Mouse (Mus musculus): ENCODE results near the gene Npr2.

The Npr2 gene

DNA sequence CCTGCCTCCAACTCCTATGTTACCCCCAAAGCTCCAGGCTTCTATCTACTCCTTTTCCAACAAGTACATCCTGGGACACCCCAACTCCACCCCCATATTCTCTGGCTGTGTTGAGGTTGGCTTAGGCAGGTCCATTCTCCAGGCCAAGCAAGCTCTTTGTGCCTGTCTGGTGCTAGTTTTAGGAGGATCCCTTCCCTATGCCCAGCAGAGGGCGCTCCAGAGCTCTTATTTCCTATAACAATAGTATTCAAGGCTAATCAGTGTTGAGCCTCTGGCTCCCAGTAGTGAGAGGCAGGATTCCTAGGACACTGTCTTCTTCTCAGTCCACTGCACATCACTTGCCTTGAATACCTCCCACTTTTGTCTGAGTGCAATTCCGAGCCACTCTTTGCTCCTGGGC is 40.3 kb downstream of the Npr2 start:
- DNase-seq (ENCODE audit: low read depth, low spot score): peak; percentile 81

DNA sequence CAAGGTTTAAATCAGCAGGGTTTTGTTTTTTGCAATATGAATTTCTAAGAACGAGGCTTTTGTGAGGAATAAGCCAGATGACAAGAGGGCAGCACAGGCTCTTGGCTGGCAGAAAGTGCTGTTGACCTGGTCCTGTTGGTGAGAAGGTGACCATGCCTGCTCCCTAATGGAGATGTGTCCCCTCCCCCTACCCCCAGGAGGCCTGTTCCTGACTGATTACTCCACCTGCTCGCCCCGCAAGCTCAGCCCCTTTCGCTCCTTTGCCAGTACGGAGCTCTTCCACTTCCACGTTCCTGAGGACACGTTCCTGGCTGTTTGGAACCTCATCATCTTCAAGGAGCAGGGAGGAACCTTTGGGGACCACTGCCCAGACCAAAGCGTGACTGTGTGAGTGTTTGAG is 42.0 kb downstream of the Npr2 start:
- DNase-seq (ENCODE audit: low read depth, low spot score): no peak

DNA sequence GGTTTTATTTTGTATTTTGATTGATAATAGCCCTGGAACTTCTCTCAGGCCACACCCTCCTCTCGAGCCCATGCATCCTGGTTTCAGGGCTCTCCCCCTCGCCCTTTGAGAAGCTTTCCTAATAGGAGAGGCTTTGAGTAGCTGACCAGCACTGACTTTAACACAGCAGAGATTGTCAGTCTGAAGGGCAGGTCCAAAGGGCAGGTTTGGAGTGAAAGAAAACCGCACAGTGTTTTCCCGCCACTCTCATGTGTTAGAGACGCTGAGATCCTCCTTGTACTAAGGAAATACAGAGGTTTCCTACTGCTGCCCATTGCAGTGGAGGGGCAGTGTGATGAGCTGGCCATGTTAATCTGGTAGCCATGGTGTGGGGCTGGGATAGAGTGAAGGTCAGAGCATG is 43.2 kb downstream of the Npr2 start:
- no peak for DNase-seq (ENCODE audit: low read depth, low spot score)

DNA sequence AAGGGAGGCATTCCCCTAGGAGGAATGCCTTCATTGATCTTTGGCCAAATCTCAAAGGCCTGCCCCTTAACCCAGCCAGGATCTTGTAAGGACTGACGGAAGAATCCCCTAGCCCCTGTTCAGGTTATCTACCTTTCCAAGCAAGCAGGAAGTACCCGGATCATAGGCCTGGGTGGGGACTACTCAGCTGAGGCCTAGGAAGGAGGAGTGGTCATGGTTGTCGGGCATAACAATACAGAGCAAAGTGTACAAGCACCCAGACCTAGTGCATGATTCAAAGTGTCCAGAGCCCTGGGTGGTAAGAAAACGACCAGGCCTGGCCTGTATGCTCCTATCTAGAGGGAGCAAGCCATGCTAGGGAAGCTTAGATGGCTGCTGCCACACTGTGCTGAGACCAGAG is 43.9 kb downstream of the Npr2 start:
- no peak for DNase-seq (ENCODE audit: low read depth, low spot score)

DNA sequence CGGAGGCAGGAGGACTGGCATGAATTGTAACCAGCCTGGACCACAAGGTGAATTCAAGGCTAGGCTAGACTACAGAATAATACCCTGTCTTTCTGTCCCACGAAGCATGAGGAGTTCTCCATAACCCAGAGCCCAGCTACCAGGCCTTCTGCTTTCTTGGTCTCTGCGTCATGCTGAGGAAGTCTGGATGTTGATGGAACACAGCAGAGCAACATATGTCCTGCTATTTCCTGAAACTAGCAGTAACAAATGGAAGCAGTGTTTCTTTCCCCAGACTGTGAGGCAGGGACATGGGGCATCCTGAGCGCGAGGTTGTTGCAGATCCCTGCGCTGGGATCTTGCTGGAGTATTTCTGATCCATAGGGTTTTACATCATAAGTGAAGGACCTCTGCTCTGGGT is 46.8 kb downstream of the Npr2 start:
- DNase-seq (ENCODE audit: low read depth, low spot score): no peak

DNA sequence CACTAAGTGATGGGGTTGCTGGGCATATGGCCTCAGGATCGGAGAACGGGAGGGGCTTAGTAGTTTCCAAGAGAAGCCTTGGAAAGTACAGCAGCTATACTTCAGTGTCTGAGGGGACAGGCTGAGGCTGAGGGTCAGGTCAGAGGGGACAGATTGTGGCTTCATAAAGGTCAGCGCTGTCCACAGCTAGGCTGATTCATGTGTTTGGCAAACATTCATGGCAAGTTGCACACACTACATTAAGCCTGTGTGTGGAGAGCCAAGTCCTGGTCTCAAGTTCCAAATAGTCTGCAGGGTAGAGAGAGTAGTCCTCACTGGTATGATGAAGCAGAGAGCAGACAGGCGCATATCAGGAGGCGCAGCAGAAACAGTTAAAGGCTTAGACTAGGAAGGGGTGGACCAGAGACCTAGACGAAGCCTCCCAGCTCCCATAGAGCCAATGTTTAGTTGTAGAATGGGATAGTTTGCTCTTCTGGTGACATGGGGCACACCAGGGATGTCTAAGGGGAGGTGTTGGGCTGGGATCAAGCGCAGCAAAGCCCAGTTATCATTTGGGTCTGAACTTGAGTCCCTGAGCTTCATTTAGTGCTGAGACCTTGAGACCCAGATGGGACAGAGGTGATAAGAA is 47.8 kb downstream of the Npr2 start:
- DNase-seq (ENCODE audit: low read depth, low spot score): no peak

DNA sequence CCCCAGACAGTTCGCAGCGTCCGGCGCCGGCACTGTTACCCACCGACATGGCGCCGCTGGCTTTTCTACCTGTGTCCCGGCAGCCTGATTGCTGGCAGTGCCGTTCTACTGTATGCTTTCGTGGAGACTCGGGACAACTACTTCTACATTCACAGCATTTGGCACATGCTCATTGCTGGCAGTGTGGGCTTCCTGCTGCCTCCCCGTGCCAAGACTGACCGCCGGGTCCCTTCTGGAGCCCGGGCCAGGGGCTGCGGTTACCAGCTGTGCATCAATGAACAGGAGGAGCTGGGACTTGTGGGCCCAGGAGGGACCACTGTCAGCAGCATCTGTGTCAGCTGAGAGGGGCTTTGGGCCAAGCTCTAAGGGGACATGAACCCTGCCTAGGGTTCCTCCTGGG is 58.3 kb downstream of the Npr2 start:
- DNase-seq (ENCODE audit: low read depth, low spot score): no peak

DNA sequence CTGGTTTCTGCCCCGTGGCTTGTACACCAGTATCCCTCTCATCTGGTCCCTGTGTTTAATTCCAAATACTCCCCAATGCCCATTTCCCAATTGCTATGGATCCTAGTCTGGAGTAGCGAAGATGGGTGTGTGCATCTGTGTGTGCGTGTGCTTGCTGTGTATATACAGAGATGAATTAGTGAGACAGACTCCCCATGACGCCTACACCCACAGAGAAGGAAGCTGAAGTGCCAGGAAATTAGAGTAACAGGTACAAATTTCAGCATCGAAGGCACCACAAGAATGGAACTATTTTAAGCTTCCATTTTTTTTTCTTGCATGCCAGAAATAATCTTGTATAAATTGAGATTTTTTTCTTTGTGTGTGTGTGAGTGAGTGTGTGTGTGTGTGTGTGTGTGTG is 59.3 kb downstream of the Npr2 start:
- DNase-seq (ENCODE audit: low read depth, low spot score): no peak

DNA sequence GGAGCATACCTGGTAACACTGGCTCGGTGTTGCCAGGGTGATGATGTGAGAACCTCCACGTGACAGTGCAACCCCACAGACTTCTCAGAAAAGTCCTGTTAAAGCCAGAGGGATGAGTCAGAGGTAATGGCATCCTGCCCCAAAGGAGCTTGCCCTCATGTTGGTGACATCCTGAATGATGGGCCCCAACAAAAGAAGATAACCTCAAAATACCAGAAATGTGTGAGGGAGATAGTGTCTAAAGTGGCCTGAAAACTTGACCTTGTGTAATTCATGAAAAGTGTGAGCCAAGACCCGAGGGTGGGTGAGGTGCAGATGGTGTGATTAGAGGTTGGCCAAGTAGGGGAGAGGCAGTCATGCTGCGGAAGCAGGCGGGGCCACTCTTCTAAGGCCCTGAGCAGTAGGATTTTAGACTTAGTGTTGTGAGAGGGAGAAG is 62.1 kb downstream of the Npr2 start:
- DNase-seq (ENCODE audit: low read depth, low spot score): no peak

DNA sequence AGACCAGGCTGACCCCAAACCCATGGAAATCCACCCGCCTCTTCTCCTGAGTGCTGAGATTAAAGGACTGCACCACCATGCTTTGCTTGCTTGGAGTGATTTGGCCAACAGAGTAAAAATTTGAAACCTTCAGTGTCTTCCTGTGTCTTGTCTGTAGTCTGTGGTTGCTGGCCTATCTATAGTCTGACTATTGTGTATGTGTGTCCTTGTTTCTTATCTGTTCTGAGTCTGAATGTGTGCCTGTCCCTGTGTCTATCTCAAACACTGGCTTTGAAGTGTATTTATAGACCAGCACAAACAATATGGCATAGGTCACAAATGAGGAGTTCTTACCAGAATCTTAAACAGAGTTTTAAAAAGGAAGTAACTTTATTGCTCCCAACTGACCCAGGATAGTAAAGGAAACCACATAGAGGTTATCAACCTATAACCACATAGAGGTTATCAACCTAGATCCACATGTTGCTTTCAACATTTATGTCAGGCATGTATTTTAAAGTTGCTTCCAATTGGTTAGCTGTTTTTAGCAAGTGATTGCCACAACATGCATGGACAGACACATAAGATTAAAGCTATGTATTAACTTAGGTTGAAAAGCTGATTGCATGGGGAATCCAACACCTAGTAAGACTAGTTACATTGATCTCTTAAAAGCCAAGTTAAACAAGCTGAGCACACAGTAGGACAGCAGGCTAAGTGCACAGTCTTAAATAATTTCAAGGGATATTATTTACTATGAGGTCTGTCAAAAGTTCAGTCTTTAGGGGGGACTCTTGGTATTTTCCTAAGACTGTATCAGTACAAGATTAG is 62.9 kb downstream of the Npr2 start:
- no peak for DNase-seq (ENCODE audit: low read depth, low spot score)

DNA sequence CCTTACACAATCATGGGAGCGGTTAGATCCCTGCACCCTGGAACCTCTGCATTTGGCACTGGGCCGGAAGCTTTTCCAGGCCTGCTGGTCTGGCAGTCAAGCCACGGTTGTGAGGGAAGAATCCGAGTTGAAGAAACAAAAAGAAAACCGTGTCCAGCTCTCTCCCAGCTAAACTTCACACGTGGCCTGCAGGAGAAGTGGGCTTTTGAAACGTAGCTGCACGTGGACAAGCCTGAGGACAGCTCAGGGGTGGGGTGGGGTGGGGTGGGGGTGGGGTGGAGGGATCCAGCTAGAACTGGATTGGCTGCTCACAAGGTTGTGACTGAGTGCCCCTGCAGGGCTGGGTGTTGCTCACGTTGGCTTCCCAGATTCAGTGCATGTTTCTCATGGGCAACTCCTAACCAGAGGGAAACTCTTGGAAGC is 63.5 kb downstream of the Npr2 start:
- DNase-seq (ENCODE audit: low read depth, low spot score): no peak

DNA sequence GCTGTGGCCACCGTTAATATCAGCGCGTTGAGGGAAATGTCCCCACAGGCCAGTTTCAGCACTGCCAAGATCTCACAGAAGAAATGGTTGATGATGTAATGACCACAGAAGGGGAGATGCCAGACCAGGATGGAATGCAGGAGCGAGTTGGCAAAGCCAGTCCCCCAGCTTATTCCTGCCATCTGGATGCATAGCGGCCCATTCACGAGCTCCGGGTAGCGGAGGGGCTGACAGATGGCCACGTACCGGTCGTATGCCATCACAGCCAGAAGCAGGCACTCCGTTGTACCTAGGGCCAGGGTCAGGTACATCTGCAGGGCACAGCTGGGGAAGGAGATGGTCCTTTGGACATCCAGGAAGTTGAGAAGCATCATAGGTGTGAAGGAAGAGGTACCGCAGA is 64.8 kb downstream of the Npr2 start:
- DNase-seq (ENCODE audit: low read depth, low spot score): no peak

DNA sequence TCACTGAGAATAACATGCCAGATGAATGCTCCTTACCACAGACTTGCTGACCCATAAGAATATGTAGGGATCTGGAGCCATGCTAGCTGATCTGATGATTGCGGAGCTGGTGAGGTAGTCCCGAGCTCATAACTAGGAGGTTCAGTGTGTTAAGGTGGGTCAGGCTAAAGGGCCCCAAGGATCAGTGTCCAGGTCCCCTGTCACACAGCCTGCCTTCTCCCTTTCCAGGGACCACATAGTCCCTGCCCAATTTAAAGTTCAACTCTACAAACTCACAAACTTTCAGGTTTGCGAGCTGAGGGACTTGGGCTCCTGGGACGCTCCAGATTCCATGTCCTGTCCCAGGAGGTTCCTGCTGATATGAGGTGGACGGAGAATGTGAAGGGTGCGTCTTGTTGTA is 69.0 kb downstream of the Npr2 start, which contains the start of gene Olfr70:
Olfr70 (minus strand) TSS at position 101 of the 400 bp plus-strand sequence.
- no peak for DNase-seq (ENCODE audit: low read depth, low spot score)

Data from embryo, embryonic 11.5 days (tissue).